Mouse (Mus musculus): ENCODE results near the gene Aoc2.
"Not testable (repeated sequence)": the region's sequence is repeated elsewhere in the genome, so short reads cannot be mapped to it uniquely, and the experiment has no call there.

Aoc2 gene

DNA sequence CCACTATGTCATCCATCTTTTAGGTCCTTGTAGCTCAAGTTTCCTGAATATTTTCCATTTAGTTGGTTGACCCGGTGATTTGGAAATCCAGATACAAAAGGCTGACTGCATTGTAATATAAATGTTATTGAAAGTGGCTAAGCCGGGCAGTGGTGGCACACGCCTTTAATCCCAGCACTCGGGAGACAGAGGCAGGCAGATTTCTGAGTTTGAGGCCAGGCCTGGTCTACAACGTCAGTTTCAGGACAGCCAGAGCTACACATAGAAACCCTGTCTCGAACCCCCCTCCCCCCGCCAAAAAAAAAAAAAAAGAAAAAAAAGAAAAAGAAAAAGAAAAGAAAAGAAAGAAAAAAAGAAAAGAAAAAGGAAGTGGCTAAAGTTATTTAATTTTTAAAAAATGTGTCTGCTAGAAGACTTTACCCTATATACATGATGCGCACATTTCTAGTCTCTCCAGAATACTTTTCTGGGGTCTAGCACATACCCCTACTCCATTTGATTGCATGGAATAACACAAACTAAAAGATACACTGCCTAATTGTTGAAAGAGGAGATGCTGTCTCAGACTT is 9.7 kb upstream of the Aoc2 start:
- in situ Hi-C loops (cut with MboI; ENCODE audit: low sequenced_read_pairs) = no loop called here

DNA sequence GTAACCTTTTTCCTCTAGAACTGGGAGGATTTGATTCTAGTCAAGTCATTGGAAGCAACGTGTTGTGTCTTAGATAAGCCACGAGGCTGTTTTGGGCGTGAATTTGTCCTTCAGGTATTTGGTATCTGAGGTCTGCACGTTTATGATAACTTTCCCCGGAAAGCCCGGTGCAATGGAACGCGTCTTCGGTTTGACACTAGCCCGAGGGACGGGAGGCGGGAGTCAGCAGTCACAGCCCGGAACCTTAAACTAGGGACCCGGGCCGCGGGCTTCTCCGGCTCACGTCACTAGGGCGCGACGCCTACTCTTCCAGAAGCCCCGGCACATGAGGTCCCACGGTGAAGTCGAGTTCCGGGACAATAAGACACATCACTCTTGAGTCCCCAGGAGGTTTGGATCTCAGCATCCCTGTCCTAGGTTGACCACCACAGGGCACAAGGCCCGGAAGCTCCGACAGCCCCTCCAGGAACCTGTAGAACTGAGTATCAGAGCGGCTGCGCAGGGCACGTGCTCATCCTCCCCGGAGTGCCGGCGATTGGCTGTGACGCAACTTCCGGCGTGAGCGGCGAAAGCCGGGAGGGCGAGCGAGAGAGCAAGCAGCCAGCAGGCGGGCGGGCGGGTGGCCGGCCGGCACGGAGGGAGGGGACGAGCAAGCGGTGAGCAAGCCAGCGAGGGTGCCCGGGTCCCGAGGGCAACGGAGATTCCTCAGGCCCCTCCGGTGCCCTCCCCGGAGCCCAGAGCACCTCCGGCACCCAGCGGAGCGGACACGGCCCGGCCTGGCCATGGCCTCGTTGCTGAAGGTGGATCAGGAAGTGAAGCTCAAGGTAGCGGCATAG is 9.0 kb upstream of the Aoc2 start, which contains the start of gene Psme3:
Psme3 (plus strand) TSS at position 549 of the 836 bp plus-strand sequence.
- in situ Hi-C loops (cut with MboI; ENCODE audit: low sequenced_read_pairs) = no loop called here

- in situ Hi-C loops (cut with MboI; ENCODE audit: low sequenced_read_pairs) = no loop called here
Measured at GRCm38 (mm10) chr11:101316501-101316917, 8.4 kb upstream of the Aoc2 start.

- in situ Hi-C loops (cut with MboI; ENCODE audit: low sequenced_read_pairs) = no loop called here
Measured at GRCm38 (mm10) chr11:101323609-101324008, 1.3 kb upstream of the Aoc2 start.

GRCm38 (mm10) chr11:101325201-101325600 is 338 bp downstream of the Aoc2 start:
- in situ Hi-C loops (cut with MboI; ENCODE audit: low sequenced_read_pairs) = not testable (repeated sequence)

DNA sequence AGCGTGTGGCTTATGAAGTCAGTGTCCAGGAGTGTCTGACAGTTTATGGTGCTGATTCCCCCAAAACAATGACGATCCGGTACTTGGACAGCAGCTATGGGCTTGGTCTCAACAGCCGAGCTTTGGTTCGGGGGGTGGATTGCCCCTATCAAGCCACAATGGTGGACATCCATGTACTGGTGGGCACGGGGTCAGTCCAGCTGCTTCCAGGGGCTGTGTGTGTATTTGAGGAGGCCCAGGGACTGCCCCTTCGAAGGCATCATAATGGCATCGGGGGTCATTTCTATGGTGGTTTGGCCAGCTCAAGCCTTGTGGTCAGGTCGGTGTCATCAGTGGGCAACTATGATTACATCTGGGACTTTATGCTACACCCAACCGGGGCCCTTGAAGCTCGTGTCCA is 1.3 kb downstream of the Aoc2 start:
- in situ Hi-C loops (cut with MboI; ENCODE audit: low sequenced_read_pairs) = no loop called here

DNA sequence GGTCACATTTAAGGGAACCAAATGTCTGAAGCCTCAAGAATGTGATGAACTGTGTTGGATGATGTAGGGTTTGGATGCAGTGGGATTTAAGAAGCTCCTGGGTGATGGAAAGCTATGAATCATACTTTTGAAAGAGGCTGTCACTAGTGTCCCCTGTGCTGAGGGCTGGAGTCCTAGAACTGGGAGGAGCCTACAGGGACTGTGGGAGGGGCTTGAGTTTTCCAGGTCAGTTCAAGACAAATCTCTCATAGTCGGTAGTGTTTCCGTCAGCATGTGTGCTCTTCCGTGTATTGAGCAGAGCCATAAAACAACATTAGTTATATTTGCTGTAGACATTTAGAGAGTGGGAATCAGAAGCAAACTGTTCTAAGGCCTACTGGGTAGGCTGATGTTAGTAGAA is 2.4 kb downstream of the Aoc2 start:
- in situ Hi-C loops (cut with MboI; ENCODE audit: low sequenced_read_pairs) = no loop called here

- in situ Hi-C loops (cut with MboI; ENCODE audit: low sequenced_read_pairs) = no loop called here
Measured at GRCm38 (mm10) chr11:101328941-101329635, 4.2 kb downstream of the Aoc2 start.

GRCm38 (mm10) chr11:101330371-101330924 is 5.6 kb downstream of the Aoc2 start, which contains the start of gene Aoc3:
Gene Aoc3, plus strand, starts transcription at chr11:101330605.
- in situ Hi-C loops (cut with MboI; ENCODE audit: low sequenced_read_pairs) = no loop called here

GRCm38 (mm10) chr11:101330961-101331360 is 6.1 kb downstream of the Aoc2 start:
- in situ Hi-C loops (cut with MboI; ENCODE audit: low sequenced_read_pairs) = not testable (repeated sequence)

DNA sequence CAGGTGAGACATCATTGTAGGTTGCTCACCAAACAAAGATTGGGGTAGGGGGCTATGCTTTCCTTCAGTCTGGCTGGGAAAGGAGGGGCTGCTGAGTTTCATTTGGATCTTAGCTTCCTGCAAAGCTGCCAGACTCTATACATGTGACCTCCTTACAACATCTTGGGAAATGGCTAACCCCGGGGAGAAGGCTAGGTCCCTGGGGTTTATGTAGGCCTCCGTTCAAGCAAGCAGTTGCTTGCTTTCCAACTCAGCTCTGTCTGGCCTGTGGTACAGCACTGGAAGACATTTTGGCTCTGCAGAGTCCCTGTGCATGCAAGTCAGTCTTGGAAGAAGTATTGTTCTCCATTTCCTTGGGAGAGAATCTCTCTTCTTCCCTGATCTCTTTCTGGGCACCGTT is 7.7 kb downstream of the Aoc2 start:
- in situ Hi-C loops (cut with MboI; ENCODE audit: low sequenced_read_pairs) = no loop called here

DNA sequence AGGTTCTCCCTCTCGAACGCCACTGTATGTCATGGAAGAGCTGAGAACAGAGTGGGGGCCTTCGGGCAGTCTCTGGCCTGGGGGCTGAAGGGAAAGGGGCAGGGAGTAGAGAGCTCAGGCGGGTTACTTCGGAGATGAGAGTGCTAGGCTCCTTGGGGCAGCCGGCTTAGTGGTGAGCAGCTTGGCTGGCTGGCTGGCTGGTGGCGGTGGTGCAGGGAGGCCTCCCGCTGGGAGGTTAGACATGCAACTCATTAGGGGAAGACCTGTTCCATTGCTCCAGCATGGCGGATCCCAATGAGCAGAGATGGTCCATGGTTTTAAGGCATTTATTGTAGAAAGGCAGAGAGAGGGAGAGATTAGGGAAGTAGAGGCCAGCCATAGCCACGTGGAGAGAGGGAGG is 9.2 kb downstream of the Aoc2 start:
- in situ Hi-C loops (cut with MboI; ENCODE audit: low sequenced_read_pairs) = no loop called here

DNA sequence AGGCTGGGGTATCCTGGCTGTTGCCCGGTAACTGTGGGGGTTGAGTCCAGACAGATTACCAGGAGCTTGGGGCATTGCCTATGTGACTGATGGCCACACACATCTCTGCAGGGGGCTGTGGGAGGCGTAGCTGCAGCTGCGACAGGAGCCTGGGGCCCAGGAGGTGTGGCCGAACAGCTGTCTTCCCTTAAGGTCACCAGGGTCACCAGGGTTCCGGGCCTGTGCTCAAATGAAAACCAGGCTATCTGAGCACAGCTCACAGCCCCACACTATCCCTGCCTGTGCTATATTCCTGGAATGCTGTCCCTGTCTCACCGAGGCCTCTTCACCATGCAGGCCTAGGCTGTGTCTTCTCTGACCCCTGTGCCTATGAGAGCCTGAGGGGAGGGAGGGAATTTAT is 9.7 kb downstream of the Aoc2 start:
- in situ Hi-C loops (cut with MboI; ENCODE audit: low sequenced_read_pairs) = no loop called here

- in situ Hi-C loops (cut with MboI; ENCODE audit: low sequenced_read_pairs) = no loop called here
Measured at GRCm38 (mm10) chr11:101335685-101336084, 10.8 kb downstream of the Aoc2 start.

DNA sequence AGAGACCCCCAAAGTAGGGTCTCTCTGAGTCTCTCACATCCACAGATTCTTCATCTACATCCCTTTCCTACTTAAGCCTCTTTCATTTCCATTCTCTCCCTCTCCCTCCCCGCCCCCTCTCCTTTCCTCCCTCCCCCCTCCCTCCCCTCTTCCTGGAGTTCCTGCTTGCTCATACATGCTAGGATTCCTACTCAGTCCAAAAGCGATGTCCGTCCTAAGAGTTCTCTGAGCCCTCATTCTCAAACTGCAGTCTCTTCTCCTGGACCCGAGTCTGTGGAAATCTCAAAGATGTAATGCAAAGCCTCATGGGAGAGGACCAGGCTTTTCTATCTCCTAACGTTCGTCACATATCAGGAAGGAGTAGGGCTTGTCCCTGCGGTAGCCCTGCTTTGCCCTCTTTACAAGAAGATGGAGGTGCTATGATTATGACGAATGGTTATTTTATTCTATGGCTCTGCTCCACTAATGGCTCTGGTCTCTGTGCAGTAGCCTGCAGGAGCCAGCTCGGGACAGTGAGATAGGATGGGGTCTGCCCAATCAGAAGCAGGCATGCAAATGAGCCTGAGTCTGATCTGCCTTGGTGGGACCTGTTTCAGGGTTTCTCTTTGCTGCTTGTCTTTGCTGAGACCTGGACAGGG is 13.4 kb downstream of the Aoc2 start:
- in situ Hi-C loops (cut with MboI; ENCODE audit: low sequenced_read_pairs) = no loop called here

DNA sequence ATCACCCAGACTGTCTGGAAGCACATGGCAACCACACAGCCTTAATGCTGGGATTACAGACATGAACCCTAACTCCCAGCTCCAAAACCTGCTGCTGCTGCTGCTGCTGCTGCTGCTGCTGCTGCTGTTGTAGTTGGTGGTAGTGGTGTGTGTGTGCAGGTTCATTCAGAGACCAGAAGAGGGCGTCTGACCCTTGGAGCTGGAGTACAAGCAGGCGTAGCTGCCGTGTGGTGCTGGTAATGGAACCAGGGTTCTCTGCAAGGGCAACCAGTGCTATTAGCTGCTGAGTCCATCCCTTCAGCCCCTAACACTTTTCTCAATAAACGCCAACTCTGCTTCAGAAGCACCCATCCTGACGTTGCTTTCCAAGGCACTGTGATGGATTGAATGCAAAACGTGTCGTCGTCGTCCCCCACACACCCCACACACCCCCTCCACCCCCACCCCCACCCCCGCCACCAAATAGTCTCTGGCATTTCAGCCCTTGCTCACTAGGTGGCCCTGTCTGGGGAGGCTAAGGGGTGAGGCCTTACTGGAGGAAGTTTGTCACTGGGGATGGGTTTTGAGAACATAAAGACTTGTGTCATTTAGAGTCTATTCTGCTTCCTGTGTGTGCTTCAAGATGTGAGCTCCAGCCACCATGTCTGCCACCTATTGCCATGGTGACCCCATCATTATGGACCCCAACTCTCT is 22.4 kb downstream of the Aoc2 start:
- in situ Hi-C loops (cut with MboI; ENCODE audit: low sequenced_read_pairs) = no loop called here

DNA sequence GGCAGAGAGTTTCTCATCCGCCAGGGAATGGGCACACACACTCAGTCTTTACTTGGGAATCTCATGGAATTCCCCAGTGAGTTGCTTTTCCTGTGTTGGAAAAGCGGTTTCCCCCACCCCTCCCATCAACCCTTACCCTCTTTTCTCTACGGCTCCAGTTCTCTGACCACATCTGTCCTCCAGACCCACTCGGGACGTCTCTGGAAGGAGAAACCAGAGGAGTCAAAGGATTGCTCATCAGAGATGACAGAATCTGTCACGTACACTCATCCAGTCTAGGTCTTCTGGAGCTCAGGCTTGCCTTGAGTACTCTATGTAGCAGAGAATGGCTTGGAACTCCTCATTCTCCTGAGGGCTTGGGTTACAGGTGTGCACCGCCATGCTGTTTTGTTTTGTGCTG is 23.9 kb downstream of the Aoc2 start:
- in situ Hi-C loops (cut with MboI; ENCODE audit: low sequenced_read_pairs) = no loop called here

- in situ Hi-C loops (cut with MboI; ENCODE audit: low sequenced_read_pairs) = no loop called here
Measured at GRCm38 (mm10) chr11:101349216-101349615, 24.4 kb downstream of the Aoc2 start.

GRCm38 (mm10) chr11:101351100-101351720 is 26.3 kb downstream of the Aoc2 start:
- in situ Hi-C loops (cut with MboI; ENCODE audit: low sequenced_read_pairs) = no loop called here

GRCm38 (mm10) chr11:101351721-101352111 is 26.9 kb downstream of the Aoc2 start:
- in situ Hi-C loops (cut with MboI; ENCODE audit: low sequenced_read_pairs) = no loop called here
